Mouse (Mus musculus): ENCODE data around the gene Klhl26.

The Klhl26 gene

GRCm38 (mm10) chr8:70477269-70477982 lies 658 bp upstream of the Klhl26 start:
- DNase-seq (ENCODE audit: low spot score in 2 of 2), result no peak

GRCm38 (mm10) chr8:70471856-70472255 lies 4.9 kb downstream of the Klhl26 start:
- no peak for DNase-seq (ENCODE audit: low spot score in 2 of 2)

GRCm38 (mm10) chr8:70469938-70470337 lies 6.8 kb downstream of the Klhl26 start:
- DNase-seq (ENCODE audit: low spot score in 2 of 2), result no peak

- no peak for DNase-seq (ENCODE audit: low spot score in 2 of 2)
Measured at GRCm38 (mm10) chr8:70469295-70469916, 7.4 kb downstream of the Klhl26 start.

- DNase-seq (ENCODE audit: low spot score in 2 of 2), result no peak
Measured at GRCm38 (mm10) chr8:70468733-70469132, 8.0 kb downstream of the Klhl26 start.

GRCm38 (mm10) chr8:70467907-70468306 lies 8.9 kb downstream of the Klhl26 start:
- DNase-seq (ENCODE audit: low spot score in 2 of 2), result no peak

GRCm38 (mm10) chr8:70467229-70467725 lies 9.5 kb downstream of the Klhl26 start:
- DNase-seq (ENCODE audit: low spot score in 2 of 2), result no peak

- no peak for DNase-seq (ENCODE audit: low spot score in 2 of 2)
Measured at GRCm38 (mm10) chr8:70466771-70467170, 10.0 kb downstream of the Klhl26 start.

- no peak for DNase-seq (ENCODE audit: low spot score in 2 of 2)
Measured at GRCm38 (mm10) chr8:70466305-70466704, 10.5 kb downstream of the Klhl26 start.

- DNase-seq (ENCODE audit: low spot score in 2 of 2), result no peak
Measured at GRCm38 (mm10) chr8:70465701-70466100, 11.1 kb downstream of the Klhl26 start.

GRCm38 (mm10) chr8:70464162-70464561 lies 12.6 kb downstream of the Klhl26 start:
- DNase-seq (ENCODE audit: low spot score in 2 of 2), result no peak

GRCm38 (mm10) chr8:70463306-70463705 lies 13.5 kb downstream of the Klhl26 start:
- DNase-seq (ENCODE audit: low spot score in 2 of 2), result no peak

GRCm38 (mm10) chr8:70462516-70462813 lies 14.3 kb downstream of the Klhl26 start:
- no peak for DNase-seq (ENCODE audit: low spot score in 2 of 2)

GRCm38 (mm10) chr8:70461765-70462515 lies 14.8 kb downstream of the Klhl26 start:
- no peak for DNase-seq (ENCODE audit: low spot score in 2 of 2)

GRCm38 (mm10) chr8:70460606-70461005 lies 16.2 kb downstream of the Klhl26 start:
- no peak for DNase-seq (ENCODE audit: low spot score in 2 of 2)

GRCm38 (mm10) chr8:70460199-70460598 lies 16.6 kb downstream of the Klhl26 start:
- no peak for DNase-seq (ENCODE audit: low spot score in 2 of 2)

GRCm38 (mm10) chr8:70459636-70460035 lies 17.1 kb downstream of the Klhl26 start:
- DNase-seq (ENCODE audit: low spot score in 2 of 2), result no peak

GRCm38 (mm10) chr8:70458462-70458861 lies 18.3 kb downstream of the Klhl26 start:
- no peak for DNase-seq (ENCODE audit: low spot score in 2 of 2)

GRCm38 (mm10) chr8:70457882-70458281 lies 18.9 kb downstream of the Klhl26 start:
- DNase-seq (ENCODE audit: low spot score in 2 of 2), result no peak

- DNase-seq (ENCODE audit: low spot score in 2 of 2), result no peak
Measured at GRCm38 (mm10) chr8:70456996-70457395, 19.8 kb downstream of the Klhl26 start.

GRCm38 (mm10) chr8:70453852-70454251 lies 22.9 kb downstream of the Klhl26 start:
- no peak for DNase-seq (ENCODE audit: low spot score in 2 of 2)

GRCm38 (mm10) chr8:70452196-70452966 lies 24.4 kb downstream of the Klhl26 start:
- DNase-seq (ENCODE audit: low spot score in 2 of 2), result no peak

All from cerebellum, postnatal 4 days (tissue).